Mouse (Mus musculus): ENCODE data around the gene Pisd.
"Not testable (repeated sequence)": the region's sequence is repeated elsewhere in the genome, so short reads cannot be mapped to it uniquely, and the experiment has no call there.

Pisd gene

GRCm38 (mm10) chr5:32785313-32785915, at the start of gene Pisd:
Gene Pisd (minus strand): TSS chr5:32785646.
- in situ Hi-C loops (cut with MboI; ENCODE audit: unreplicated experiment in 2 of 2) = loop anchor here (5.0 kb wide), 3 partner anchors 38 to 73 kb away; no protein-coding TSS in a partner anchor

DNA sequence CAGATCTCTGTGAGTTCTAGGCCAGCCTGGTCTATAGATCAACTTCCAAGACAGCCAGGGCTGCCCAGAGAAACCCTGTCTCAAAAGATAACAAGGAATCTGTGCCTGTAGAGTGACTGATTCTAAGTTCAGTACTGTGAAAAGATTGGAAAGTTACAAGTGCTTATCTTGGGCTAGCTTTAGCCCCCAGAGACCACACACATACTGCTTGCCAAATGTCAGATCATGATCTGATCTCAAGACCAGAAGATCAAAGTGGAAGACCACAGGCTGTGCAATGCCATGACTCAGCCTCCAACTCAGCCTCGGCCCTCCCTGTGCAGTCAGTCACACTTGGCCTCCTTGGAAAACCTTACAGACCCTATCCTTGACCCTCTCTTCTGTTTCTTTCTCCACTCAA, 49.1 kb upstream of the Pisd start:
- in situ Hi-C loops (cut with MboI; ENCODE audit: unreplicated experiment in 2 of 2) = no loop called here

DNA sequence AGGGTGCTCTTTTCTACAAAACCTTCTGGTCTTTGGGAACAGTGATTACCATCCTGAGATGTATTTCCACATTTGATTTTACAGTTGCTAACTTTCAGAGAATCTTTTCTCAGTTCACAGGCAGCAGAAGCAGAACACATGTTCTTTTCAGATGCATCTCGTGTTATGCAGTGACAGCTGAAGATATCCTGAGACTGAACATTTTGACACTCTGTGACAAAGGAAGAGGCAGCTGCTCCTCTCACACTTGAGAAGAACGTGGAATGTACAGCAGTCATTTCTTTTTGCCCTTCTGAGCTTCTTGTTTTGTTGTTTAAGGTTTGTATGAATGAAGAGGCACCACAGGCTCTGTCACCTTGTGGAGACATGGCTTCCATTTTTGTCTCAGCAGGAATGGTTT, 44.6 kb upstream of the Pisd start:
- in situ Hi-C loops (cut with MboI; ENCODE audit: unreplicated experiment in 2 of 2) = no loop called here

DNA sequence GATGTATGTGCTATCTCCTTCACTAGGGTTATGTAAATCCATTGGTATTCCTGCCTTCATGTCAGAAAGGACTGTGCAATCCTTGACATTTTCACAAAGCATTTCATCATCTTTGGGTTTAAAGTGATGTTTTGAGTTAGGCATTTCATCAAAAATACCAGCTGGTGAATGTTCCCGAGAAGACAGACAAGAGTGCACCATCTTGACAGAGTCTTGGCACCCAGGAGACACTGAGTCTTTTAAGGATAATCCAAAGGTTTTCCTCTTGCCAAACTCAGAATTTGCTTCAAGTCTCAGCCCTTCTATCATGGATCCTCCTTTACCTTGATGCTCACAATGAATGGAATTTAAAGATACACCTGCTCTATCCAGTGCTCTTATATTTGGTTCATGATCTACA, 43.3 kb upstream of the Pisd start:
- in situ Hi-C loops (cut with MboI; ENCODE audit: unreplicated experiment in 2 of 2) = not testable (repeated sequence)

DNA sequence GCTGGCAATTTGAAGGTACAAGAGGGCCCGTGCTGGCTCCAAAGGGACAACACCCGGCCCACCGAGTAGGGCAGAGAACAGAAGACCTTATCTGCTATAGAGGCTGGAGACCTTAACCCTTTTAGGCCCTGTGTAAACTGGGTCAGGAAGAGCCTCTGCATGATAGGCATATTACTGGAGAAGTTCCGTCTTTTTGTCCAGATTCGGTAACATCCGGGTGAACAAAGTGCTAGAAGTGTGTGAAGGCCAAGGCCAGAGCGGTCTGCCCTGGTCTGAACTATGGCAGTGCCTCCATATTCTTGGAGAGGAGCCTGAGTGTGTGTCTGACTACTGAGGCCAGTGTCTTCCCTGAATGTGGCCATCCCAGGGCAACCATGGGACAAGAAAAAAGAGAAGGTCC, 41.6 kb upstream of the Pisd start, which contains the start of gene Gm20671:
TSS of gene Gm20671 (minus strand) at position 101 of the 400 bp plus-strand sequence.
- in situ Hi-C loops (cut with MboI; ENCODE audit: unreplicated experiment in 2 of 2) = no loop called here

GRCm38 (mm10) chr5:32820471-32820870, 35.0 kb upstream of the Pisd start:
- in situ Hi-C loops (cut with MboI; ENCODE audit: unreplicated experiment in 2 of 2) = no loop called here

DNA sequence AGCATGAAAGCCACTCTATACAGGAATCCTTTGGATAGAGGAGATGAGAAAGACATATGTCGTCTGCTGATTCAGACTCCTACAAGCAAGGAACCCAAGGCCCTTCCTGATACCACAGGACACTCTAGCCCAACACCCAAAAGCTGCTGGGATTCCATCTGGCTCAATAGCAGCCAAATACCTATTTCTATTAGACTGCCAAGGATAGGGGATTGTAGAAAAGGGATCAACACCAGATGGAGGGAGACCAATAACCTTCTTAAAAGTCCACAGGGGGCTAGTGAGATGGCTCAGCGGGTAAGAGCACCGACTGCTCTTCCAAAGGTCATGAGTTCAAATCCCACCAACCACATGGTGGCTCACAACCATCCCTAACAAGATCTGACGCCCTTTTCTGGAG, 29.9 kb upstream of the Pisd start:
- in situ Hi-C loops (cut with MboI; ENCODE audit: unreplicated experiment in 2 of 2) = no loop called here

GRCm38 (mm10) chr5:32786454-32786853, 1.0 kb upstream of the Pisd start:
- in situ Hi-C loops (cut with MboI; ENCODE audit: unreplicated experiment in 2 of 2) = loop anchor here (5.0 kb wide), 3 partner anchors 39 to 74 kb away; no protein-coding TSS in a partner anchor

DNA sequence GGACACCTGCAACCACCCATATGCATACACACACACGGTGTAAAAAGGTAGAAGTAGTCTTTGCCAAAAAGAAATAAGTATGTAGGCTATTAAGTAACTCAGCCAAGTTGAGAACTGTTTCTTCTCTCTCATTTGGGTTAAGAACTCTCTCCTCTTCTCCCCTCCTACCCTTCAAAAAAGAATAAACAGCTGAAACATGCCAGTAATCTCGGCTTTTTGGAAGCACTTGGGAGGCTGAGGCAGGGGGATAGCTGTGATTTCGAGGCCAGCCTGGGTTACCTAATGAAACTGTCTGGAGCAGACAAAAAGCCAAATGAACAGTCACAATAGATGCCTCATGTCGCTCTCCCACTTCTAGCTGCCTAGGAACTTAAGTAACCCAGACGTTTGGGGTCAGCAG, 720 bp downstream of the Pisd start:
- in situ Hi-C loops (cut with MboI; ENCODE audit: unreplicated experiment in 2 of 2) = loop anchor here (5.0 kb wide), 3 partner anchors 37 to 72 kb away; no protein-coding TSS in a partner anchor

DNA sequence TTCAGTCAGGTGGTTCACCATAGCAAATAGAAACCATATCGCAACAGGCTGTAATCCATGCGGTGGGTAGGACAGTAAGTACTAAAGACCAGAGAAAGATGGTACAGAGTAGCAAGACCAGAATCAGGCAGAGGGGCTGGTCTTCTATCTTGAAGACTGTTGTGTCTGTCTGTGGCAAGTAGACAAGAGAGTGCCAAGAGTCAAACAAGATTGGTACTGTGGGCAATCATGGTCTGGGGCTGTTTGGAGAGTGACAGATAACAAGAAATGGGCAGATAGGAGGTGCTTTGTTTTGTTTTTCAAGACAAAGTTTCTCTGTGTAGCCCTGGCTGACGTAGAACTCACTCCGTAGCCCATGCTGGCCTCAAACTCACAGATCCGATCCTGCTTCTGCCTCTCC, 3.9 kb downstream of the Pisd start:
- in situ Hi-C loops (cut with MboI; ENCODE audit: unreplicated experiment in 2 of 2) = no loop called here

GRCm38 (mm10) chr5:32778168-32778567, 7.3 kb downstream of the Pisd start:
- in situ Hi-C loops (cut with MboI; ENCODE audit: unreplicated experiment in 2 of 2) = no loop called here

DNA sequence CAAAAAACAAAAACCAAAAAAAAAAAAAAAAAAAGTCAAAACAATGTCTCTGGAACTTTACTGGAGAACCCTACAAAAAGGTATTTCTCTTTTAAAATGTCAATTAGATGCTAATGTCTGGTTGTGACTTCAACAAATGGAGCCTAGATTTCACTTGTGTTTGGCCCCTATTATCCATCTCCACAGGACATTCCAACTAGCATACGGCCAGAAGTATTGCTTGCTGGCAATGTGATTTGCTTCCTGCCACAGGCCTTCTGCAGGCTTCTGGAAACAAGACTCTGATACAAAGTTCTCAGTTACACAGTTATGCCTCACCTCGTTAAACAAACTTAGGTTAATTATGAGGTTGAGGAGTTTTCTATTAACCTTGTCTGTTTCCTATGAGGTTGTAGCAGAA, 13.1 kb downstream of the Pisd start:
- in situ Hi-C loops (cut with MboI; ENCODE audit: unreplicated experiment in 2 of 2) = no loop called here

DNA sequence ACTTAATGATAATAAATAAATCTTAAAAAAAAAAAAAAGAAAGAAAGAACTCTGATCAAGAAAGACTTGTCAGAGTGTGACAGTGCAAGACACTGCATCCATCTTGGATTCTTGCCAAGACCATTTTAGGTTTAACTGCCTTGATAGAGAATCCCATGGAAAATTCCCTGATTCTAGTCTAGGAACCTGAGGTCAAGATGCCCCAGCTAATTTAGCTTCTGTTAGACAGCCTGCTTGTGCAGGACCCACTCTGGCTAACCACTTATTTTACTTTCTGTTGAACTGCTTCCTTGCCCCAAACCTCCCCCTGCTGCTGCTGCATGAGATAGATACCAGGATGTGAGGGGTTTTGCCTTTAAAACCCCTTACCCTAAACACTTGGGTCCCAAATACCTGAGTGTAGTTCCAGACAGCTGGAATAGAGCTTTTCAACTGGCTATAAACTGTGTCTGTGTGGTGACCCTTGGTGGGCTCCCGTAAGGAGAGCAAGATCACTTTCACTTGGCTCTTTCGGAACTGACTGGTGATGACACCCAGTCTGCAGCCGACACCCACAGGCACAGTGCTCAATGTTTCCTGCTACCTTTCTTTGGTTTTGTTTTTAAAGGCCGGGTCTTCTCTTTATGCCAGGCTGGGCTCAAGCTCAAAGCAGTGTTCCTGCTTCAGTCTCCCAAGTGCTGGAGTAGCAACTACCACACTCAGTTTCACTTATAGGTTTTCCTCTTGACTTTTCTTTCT, 17.6 kb downstream of the Pisd start:
- in situ Hi-C loops (cut with MboI; ENCODE audit: unreplicated experiment in 2 of 2) = no loop called here

GRCm38 (mm10) chr5:32767004-32767403, 18.4 kb downstream of the Pisd start:
- in situ Hi-C loops (cut with MboI; ENCODE audit: unreplicated experiment in 2 of 2) = no loop called here

DNA sequence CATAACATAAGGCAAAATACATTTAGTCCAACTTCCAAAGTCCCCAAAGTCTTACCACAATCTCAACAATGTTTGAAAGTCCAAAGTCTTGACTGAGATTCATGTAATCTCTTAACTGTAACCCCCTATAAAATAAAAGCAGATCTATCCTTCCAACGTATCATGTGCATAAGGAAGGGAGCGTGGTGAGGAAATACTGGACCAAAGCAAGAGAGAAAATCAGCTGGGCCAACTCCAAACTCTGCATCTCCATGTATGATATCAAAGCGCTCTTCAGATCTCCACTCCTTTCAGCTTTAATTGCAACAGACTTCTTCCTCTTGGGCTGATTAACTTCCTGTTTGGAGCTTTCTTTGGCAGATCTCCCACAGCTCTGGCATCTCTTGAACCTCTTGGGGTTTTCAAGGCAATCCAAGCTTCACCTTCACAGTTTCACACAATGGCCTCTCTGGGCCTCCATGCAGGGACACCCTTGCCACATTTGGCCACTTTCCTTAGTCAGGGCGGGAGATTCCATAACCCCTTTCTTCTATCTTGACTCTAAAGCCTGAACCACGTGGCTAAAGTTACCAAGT, 23.8 kb downstream of the Pisd start:
- in situ Hi-C loops (cut with MboI; ENCODE audit: unreplicated experiment in 2 of 2) = no loop called here

DNA sequence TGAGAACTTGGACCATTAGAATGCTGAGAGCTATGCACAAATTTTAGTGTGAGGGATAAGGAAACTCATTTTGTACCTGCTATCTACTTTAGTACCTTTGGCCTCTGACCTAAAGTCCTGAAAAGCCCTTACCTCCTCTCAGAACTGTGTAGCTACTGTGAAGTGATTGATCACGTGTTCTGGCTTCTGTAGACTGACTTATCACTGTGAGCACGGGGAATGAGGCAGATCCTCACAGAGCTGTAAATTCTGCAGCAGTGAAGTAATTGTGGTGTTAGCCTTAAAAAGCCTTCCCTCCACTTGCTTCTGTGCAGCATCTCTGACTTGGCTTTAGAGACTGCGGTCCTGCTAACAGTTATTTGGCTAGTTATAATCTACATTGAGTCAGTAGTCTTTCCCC, 24.7 kb downstream of the Pisd start:
- in situ Hi-C loops (cut with MboI; ENCODE audit: unreplicated experiment in 2 of 2) = no loop called here

- in situ Hi-C loops (cut with MboI; ENCODE audit: unreplicated experiment in 2 of 2) = not testable (repeated sequence)
These were observed 25.1 kb downstream of the Pisd start for GRCm38 (mm10) chr5:32760352-32760751.

DNA sequence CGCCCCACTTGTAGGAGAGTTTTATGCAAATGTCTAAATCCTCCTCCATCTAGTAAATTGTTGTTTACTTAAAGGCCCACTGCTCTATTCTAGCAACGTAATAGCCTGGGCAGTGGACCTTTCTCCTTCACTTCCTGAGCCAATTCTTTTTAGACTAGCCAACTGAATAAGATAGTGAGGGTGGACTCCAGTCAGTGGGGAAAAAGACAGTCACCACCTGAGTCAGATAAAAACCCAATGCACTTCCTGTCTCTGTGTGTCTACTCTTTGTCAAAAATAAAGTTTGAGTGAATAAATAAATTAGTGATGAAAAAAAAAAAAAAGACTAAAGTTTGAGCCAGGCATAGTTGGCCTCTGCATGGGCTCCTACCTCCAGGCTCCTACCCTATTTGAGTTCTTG, 25.8 kb downstream of the Pisd start:
- in situ Hi-C loops (cut with MboI; ENCODE audit: unreplicated experiment in 2 of 2) = no loop called here

DNA sequence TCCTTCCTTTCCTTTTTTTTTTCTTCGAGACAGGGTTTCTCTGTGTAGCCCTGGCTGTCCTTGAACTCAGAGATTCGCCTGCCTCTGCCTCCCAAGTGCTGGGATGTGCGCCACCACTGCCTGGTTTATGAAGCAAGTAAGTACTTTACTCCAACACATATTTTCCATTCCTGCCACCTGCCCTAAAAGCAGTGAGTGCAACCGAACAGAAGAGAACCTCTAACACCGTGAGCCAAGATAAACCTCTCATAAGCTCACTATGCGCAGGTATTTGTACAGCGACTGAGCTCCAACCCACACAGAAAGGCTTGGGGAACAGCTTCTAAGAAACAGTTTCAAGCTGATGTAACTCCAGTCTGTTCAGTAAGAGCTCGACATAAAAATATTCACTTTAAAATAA, 29.3 kb downstream of the Pisd start:
- in situ Hi-C loops (cut with MboI; ENCODE audit: unreplicated experiment in 2 of 2) = no loop called here

GRCm38 (mm10) chr5:32751736-32752135, 33.7 kb downstream of the Pisd start:
- in situ Hi-C loops (cut with MboI; ENCODE audit: unreplicated experiment in 2 of 2) = no loop called here

DNA sequence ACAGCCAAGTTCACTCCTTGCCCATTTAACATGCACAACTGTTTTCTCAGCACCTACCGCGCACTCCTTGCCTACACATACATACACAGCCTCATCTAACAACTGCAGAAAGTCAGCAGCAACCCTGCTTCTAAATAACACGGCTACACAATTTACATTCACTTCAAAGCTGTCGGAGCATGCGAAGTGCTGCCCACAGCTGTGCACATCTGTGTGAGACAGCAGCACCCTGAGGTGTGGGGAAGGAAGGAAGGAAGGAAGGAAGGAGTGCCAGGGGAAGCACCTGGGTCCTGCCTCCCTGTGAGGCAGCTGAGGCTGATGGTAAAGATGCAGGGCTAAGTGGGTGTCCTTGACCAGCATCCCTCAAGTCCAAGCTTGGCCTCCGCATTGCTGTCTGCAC, 36.5 kb downstream of the Pisd start:
- in situ Hi-C loops (cut with MboI; ENCODE audit: unreplicated experiment in 2 of 2) = loop anchor here in 1 of 2 experiments (5.0 kb wide), 1 partner anchor 38 kb away; the partner anchor contains the start of gene Pisd

All from v-Abl transformed pro-B cells (cell line).